Mouse (Mus musculus): ENCODE results near the gene Sobp. TPM values are rescaled to one million over a fixed set of nuclear protein-coding genes. Genes with fewer than 3 reads are reported as not detected.

Sobp gene
- total RNA-seq, 4 experiments from 2014 or later: 59.6 to 62.9 (median 61.6) TPM

DNA sequence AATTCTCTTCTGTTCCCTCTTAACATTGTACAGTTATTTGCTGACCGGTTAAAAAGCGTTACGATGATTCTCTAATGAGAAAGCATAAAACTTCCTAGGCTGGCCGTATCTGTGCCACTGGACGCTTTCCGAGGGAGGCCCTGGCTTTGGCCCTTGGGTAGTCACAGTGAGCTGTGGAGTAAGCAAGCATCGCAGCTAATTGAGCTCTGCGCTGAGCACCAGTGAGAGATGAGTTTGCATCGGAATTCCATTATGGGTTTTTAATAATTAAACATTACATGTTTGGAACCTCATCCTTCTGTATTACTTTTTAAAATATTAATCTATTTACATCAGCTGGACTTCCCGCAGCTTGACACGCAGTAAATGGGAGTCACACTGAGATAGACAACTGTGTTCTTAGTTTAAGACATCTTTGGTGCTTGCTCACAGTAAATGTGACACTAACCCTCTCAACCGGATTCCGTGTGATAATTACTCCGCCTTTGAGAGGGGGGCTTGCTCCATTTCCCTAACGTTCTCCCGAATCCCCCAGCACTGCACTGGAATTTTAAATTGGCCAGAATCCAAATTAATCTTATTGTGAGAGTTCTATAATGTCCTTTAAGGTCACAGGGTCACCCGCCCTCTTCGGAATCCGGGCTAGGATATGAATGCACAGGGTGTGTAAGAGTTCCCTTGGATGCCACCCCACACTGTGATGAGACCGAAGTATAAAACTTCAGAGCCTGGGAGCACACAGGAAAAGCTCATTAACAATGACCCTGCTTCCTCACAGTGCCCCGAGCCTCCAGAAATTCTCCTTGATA, 137.5 kb downstream of the Sobp start:
- no peak for DNase-seq (ENCODE audit: low spot score in 2 of 2)

DNA sequence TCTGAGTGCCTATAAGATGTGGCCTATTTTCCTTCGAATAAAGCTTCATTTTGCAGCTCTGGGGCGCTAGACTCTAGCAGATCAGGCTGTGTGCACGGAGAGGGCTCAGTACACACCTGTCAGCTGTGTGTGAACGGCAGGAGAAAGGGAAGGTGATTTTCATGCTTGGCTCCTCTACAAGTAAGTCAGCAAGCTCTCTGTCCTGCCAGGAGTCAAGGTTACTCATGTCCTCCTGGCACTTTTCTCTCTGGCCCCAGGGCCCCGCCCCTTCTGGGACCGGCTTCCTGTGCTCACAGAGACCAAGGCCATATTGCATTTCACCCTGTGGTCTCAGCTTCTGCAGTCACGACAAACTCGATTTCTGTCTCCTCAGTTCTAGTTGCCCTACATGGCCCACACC, 138.8 kb downstream of the Sobp start:
- DNase-seq (ENCODE audit: low spot score in 2 of 2): no peak

DNA sequence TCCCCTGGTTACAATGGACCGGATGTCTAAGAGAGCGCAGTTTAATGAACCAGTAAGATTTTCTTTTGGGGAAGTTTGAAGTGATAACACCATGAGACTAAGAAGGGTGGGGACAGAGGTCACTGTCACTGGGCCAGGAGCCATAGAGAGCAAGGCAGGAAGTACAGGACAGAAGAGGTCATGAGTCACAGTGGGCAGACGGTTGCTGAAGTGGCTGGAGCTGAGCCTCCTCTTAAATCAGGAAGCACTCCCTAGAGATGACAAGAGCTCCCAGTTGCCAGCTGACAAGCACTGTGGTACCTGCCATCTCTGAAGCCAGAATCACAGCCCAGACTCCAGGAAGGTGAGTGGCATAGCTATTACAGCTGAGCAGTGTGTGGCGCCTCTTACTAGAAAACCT, 139.5 kb downstream of the Sobp start:
- DNase-seq (ENCODE audit: low spot score in 2 of 2): no peak

DNA sequence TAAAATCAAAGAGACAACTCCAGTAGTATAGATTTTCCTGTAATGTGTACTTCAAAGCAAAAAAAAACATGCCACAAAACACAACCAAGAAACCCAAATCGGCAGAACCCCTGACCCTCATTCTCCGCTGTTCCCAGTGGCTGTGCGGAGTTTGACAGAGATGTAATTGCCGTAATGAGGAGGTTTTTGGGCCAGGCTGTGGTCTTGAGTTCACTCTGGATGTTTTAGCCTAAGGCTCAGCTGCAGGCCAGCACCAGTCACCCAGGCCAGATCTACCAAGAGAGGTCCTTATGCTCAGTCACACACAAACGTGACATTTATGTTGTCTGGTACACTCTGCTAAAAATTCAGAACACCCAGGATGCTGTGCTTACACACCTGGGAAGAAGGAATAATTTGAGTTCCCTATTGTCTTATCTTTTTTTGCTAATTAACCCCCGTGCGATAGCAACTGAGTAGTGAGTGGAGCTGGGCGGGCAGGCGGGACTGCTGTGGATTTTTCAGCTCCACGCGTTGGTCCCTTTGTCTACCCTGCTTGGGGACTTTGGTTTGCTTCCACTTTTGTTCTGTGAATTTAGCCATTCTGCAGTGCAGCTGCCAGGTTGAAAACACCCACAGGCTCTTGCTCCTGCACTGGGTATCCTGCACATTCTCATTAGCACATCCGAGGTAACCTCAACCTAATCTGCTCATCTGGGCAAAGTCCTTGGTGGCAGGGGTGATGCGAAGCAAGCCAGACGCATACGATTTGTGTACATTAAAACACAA, 140.7 kb downstream of the Sobp start:
- DNase-seq (ENCODE audit: low spot score in 2 of 2): no peak

DNA sequence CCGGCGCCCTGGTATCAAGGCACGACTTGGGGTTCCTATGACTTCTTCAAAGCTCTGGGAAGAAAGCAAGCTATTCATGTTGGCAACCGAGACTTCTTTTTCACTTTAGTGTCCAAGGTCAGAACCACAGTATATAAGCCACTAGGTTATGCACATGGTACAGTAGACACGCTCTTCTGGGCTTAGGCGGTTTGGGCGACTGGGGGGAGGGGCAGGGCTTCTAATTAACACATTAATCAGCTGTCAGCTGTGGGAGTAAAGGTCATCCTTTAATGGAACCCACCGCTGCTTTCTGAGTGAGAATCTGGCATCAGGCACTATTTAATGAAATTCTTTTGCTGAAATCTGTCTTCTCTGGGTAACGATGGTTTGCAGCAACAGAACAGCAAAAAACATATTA, 147.3 kb downstream of the Sobp start:
- no peak for DNase-seq (ENCODE audit: low spot score in 2 of 2)

DNA sequence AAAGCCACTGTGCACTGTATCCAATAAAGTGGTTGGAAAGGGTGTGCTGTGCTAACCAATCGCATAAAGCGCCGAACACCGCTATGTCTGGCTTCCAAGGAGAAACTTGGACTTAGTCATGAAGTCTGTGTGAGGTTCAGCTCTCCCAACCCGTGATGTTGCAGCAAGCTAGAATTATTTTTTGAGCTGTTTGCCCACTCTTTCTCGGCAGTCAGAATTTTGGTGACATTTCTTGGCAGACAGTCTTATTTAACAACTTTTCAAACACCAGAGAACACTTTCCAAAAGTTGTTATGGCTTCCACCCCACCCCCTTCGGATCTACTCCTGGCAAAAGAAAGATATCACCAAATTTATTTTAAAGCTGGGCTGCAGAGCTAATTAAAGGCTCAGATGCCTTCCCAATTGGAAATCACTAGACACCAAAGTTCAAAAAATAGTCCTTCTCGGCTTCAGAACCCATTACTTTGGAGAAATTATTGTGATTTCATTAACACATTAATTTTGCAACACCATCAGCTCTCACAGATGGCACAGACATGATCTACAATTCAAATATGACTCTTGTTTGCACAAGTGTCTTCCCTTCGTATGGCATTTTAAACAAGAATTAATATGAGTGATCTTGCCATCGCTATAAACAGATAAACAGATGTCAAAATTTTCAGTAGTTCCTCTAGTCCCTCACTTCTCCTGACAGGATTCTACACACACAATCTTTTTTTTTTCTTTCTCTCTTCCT, 150.7 kb downstream of the Sobp start:
- DNase-seq (ENCODE audit: low spot score in 2 of 2): peak in 1 of 2 experiments; percentile 62

DNA sequence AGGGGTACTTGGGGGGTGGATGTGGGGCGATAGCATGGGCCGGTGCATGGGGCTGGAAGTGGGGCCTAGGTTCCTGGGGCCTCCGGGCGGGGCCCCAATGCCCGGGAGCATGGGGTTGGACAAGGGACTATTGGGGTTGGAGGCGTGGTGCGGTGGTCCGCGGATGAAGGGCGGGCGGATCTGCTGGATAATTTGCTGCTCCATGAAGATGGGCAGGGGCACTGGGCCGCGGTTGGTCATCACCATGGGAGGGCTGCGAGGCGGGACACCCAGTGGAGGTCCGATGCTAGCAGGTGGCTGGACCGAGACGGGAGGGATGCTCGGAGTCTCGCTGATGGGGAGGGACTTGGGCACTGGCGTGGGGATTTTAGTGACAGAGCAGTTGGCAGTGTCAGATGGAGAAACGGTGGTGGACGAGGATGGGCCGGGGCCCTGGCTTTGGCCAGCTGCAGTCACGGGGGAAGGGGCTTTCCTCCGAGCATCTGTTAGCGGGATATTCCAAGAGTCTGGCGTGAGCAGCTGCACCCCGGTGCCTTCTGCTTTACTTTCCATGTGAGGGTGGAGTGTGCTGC, 152.1 kb downstream of the Sobp start:
- no peak for DNase-seq (ENCODE audit: low spot score in 2 of 2)

DNA sequence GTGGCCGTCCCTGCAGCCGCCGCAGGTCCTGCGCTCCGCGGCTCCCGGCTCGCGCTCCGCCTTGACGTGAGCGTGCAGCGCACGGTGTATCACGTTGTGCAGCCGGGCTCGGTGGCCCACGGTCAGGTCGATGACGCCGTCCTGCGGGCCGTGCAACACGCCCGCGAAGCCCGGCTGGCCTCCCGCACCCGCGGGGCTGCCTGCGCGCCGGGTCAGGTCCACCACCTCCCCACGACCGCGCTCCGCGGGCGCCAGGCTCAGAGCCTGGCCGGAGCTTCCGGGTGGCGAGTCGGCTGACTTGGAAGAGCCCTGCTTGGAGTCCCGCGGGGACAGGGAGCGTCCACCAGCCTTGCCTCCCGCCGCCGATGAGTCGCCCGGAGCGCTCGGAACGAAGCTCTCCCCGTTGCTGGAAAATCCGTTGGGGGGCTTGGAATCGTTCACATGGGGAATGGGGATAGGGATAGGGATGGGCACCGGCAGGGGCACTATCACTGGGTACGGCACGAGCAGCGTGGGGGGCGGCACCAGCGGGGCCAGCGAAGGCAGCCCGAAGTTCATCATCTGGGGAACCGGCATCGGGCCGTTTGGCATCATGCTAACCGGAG, 152.7 kb downstream of the Sobp start:
- no peak for DNase-seq (ENCODE audit: low spot score in 2 of 2)

DNA sequence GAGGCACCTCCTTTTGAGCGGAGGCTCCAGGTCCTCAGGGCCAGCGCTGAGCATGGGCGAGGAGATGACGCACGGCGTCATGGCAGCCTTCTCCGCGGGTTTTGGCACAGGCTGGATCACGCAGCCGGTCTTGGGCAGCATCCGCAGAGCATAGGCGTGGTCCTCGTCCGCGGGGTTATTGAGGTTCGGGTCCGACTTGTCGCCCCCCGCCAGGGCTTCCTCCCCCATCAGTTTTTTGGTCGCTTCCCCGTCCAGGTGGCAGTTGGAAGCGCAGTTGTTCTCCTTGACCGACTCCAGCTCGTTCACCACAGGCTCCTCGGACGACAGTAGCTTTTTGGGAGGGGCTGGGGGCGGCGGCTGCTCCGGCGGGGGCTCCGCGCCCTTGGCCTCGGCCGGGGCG, 153.3 kb downstream of the Sobp start:
- no peak for DNase-seq (ENCODE audit: low spot score in 2 of 2)

DNA sequence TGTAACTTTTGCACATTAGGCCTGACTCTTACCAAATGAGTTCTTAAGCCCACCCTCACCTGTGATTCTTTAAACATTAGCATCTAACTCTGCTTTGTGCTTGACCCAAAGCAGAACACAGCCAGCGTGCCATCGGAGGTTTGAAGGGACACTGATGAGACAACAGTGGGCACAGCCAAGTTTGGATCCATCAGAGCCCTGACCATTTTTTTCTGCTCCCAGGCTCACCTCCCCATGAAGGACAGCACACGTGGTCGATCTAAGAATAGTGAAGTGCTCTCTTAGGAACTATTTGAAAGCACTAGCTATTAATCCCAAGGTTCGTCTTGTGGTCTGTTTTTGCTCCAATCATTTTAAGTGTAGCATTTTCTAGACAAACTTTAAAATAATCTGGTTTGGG, 159.5 kb downstream of the Sobp start:
- no peak for DNase-seq (ENCODE audit: low spot score in 2 of 2)

DNA sequence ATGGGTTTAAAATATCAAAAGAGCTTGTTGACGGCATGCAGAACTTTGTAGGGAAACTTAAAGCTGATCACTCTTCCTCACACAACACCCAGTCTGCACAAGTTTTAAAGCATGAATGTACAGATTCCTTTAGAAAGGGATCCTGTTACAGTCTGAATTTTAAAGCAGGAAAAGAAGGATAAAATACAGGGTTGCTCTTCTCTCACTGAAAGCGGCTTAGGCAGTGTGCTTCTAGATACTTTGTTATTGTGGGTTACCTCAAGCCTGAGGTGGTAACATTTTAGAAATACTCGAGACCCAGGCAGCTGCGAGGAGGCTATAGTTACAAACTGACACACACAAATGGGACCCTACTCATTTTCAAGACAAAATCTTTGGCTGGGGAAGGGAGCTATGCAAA, 160.0 kb downstream of the Sobp start:
- no peak for DNase-seq (ENCODE audit: low spot score in 2 of 2)

DNA sequence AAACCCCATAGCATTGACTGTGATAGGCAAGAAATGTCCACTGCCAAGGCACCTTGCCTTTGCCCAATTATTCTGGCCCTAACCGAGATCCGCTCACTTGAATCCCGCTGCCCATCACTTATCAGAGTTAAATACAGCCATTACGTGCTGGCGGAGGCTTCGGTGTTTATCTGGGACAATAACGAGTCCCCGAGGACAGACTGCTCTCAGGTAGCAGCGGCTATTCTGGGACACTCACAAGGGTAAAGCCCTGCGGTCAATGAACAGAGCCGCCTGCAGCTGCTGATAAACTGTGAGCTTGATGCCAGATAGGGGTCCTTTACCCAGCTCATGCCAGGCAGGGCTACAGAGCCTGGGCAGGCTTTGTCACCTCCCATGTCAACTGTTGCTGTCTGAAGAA, 166.2 kb downstream of the Sobp start:
- DNase-seq (ENCODE audit: low spot score in 2 of 2): no peak

DNA sequence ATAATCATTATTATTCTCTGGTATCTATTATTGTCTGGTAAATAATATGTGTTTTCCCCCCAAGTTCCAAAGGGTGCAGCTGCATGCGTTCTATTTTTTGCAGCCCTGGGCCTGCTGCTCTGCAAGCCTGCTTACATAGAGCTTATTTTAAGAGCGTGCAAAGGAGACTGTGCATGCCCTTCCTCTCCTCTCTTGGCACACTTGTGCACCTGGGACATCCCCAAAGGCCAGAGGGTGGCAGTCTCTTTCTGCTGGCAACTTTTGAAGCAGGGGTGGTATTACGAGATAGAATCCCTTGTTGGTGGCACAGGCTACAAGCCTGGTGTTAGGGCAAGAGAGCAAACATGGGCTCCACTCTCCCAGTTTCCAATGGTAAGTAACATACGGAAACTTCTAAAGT, 167.8 kb downstream of the Sobp start:
- DNase-seq (ENCODE audit: low spot score in 2 of 2): no peak

DNA sequence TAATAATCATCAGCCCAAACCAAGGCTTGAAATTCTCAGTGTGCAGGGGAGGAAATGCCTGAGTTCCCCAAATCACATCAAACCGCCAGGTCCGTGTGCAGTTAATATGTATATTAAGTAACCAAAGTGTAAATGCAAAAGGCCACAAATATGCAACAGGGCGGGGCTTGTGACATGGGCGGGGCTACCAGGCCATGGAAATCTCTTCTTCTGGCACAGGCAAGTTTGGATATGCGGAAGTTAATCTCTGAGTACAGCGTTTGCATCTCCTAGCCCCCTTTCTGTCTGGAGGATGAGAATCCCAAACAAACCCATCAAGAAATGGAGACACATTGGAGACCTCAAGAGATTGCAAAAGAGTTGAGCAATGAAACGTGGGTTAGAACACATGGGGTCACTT, 168.7 kb downstream of the Sobp start:
- no peak for DNase-seq (ENCODE audit: low spot score in 2 of 2)

DNA sequence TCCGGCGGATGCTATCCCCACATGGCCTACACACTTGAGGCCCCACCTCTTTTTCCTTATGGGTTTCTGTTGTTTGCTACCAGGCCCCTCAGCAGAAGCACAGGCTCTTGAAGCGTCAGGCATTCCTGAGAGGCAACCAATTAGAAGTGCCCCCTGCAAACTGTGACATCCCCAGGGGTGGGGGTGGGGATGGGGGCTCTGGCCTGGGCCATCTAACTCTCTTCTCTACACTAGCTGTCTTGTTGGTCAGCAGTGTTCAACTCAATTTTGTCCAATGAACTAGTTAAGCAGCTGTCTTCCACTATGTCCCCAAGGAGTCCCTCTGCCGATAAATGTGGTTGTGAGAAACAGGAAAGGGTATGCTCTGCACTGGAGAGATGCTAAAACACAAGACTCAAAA, 169.3 kb downstream of the Sobp start:
- DNase-seq (ENCODE audit: low spot score in 2 of 2): no peak

DNA sequence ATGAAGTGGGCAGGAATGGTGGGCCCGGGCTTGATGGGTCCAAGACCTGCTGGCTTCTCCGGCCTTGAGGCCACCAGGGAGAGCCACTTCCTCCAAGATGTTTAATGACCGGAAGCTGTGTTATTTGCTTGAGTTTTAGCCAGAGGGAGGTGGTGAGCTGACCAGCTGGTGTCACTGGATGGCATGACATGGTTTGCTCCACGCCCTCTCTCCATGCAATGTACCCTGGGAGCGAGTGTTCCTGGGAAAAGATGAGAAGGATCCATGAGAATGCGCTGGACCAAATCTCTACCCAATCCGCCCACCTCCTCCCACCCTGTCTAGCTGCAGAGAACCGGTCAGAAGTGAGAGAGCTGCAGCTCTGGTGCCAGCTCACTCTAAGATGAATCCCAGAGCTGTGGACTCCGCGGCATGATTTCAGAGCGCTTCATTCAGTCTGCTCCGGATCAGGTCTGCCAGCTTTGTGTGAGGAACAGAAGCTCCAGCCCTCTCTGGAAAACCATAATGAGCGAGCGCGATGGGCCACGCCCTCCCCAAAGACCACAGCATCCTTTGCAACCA, 170.1 kb downstream of the Sobp start:
- DNase-seq (ENCODE audit: low spot score in 2 of 2): no peak

DNA sequence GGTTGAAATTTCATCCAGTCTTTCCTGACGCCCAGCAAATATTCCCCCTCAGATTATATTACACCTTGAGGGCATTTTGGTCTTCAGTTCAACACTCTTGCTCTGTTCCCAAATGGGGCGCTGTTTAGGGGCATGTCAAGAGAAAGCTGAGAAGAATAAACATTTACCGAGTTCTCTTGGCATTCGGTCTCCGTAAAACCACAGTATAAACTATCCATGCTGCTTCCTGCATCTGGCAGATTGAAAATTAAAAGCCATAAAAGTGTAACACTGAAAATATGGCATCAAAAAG, 170.9 kb downstream of the Sobp start:
- DNase-seq (ENCODE audit: low spot score in 2 of 2): no peak

DNA sequence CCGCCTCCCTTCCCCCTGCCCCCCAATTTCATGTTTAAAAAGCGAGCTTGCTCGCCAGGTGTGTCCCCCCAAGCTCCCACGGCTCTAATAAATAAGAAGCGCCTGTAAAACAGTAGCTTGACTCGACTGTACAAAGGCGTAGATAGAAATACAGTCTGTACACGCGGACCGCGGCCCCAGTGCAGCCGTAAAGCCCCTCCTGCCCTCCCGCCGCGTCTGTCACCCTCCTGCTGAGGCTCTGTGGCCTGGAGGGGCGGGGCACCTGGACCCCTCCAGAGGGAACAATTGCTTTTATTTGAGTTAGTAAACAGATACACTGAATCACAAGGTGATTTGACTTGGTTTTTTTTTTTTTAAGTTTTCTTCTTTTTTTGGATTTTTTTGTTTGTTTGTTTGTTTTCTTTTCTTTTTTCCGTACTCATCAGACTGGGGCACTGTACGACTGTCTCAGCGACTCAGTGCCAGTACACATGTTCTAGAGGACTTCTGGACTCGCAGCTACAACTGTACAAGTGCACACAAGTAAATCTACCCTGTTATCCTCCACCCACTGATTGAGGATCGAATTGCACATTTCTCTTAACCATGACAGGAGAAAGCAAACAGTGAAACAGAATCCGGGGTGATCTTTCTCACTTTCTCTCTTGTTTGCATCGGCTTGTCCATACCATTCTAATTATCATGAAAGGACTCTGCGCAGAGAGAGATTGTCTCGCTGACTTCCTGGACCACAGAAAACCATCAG, 171.4 kb downstream of the Sobp start:
- DNase-seq (ENCODE audit: low spot score in 2 of 2): no peak

DNA sequence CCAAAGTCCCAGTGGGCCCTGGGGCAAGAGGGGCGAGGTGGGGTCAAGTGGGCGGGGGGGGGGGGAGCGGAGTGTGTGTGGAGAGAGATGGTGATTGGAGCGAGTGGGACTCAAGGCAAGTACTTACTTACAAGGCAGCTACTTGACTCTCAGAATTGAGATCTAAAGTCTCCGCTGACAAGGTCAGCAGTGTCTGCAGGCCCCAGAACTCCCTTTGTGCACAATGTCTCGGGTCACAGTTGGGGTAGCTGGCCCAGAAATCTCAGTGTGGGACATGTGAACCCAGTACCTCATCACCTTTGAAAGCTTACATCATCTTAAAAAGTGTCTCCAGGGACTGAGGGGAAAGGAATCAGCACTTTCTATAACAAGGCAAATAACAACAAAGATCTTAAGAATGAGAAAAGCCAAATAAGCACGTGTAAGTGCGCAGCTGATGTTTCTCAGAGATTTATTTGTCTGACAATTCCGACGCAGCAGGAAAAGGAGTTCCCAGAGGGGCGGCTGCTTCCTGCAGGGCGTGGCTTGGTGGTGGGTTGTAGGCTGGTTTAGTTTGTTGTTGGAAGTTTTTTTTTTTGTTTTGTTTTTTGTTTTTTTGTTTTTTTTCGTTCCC, 172.2 kb downstream of the Sobp start:
- DNase-seq (ENCODE audit: low spot score in 2 of 2): no peak

DNA sequence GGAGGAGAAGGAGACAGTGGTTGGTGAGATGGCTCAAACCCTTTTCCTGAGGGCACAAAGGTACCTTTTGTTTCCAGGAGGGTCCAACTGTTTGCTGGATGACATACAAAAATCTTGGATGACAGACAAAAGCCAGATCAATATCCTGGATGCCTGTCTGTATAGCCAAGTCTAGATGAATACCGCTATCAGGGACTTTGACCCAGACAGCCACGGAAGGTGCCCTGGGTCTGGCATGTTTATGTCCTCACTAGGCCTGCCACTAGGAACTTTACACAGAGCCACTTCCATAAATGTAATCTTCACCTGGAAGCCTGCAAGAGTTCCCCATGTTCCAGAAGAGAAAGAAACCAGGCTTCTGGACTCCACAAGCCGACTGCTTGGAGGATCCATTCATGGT, 172.9 kb downstream of the Sobp start:
- DNase-seq (ENCODE audit: low spot score in 2 of 2): no peak
